Mouse (Mus musculus) thymus, adult 2 months (tissue): ENCODE data around the gene Adam12. TPM values are rescaled to one million over a fixed set of nuclear protein-coding genes. Genes with fewer than 3 reads are reported as not detected.

Source experiments
- DNase-seq: peaks from one replicate; pipeline ENCODE4 v3.0.0; 2021
- H3K27ac ChIP-seq: fragments of 200-500 bp; 2 replicates; pipeline ENCODE4 v1.5.1; 2012; ENCODE audit warnings: low read length, control low read depth; ENCODE audit not compliant: control insufficient read depth, insufficient read depth
- H3K27me3 ChIP-seq: fragments of 200-500 bp; 2 replicates; pipeline ENCODE4 v1.6.1; 2012; ENCODE audit warnings: mild to moderate bottlenecking, low read length, moderate library complexity, mixed read lengths; ENCODE audit not compliant: control insufficient read depth, insufficient read depth
- H3K36me3 ChIP-seq: fragments of 200-500 bp; 2 replicates; pipeline ENCODE4 v1.6.1; 2012; ENCODE audit warnings: mild to moderate bottlenecking, low read length, moderate library complexity; ENCODE audit not compliant: control insufficient read depth, insufficient read depth
- H3K4me1 ChIP-seq: fragments of 200-500 bp; replicated peaks from 2 replicates; pipeline ENCODE4 v1.6.1; 2012; ENCODE audit warnings: low read length; ENCODE audit not compliant: control insufficient read depth, insufficient read depth
- H3K4me3 ChIP-seq: fragments of 200-500 bp; 2 replicates; pipeline ENCODE4 v1.5.1; 2012; ENCODE audit warnings: mild to moderate bottlenecking, low read length, control low read depth, moderate library complexity; ENCODE audit not compliant: control insufficient read depth, insufficient read depth
- CTCF ChIP-seq: fragments of 200-500 bp; IDR thresholded peaks from 2 replicates; pipeline ENCODE4 v1.5.1; 2012; ENCODE audit warnings: mild to moderate bottlenecking, control low read depth, low read length, moderate library complexity, borderline replicate concordance; ENCODE audit not compliant: control insufficient read depth, poor library complexity, insufficient read depth; ENCODE audit errors: extremely low read depth
- POLR2A ChIP-seq: fragments of 200-500 bp; IDR thresholded peaks from 2 replicates; pipeline ENCODE4 v1.6.1; 2012; ENCODE audit warnings: mild to moderate bottlenecking, low read length, control low read depth, moderate library complexity; ENCODE audit not compliant: control insufficient read depth, poor library complexity, insufficient read depth; ENCODE audit errors: extremely low read depth
- WGBS: fragments of 180-500 bp; shearing (Covaris S2); methylation state at CpG from one replicate; pipeline ENCODE4 v1.1.7; 2018; 5-methylcytosine and 5-hydroxymethylcytosine counted together
- polyA plus RNA-seq: library from polyadenylated mRNA; depleted of rRNA; stranded (reverse); fragments of >200 nt; gene quantifications from 2 replicates; pipeline ENCODE4 v1.2.3, GENCODE M21; 2012

The Adam12 gene
- polyA plus RNA-seq, 1 experiment = 29.0 TPM

DNA sequence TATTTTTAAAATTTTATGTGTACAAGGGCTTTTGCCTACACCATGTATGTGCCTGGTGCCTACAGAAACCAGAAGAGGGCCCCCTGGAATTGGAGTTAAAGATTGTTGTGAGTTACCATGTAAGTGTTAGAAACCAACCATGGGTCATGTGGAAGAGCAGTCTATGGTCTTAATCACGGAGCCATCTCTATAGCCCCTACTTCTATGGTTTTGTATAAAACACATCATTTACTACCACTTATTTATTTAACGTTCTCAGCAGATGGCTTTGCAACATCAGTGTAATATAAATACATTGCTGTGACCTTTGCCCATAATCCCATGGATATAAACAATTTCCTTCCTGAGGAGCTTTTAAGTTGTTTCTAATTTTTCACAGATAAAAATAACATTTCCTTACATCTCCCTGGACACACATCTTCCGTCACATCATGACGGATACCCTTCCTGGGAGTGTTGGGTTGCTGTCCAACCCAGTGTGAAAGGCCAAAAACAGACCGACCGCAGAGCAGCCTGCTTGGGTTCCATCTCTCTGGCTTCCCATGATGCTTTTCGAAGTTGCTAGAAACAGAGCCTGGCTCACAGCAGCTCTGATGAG, 18.4 kb upstream of the Adam12 start:
- Histone ChIP-seq H3K27me3 (no peaks in the 10 kb centered on the region), H3K36me3 (no peaks in the 10 kb centered on the region), H3K27ac (no peak overlapping the region), H3K4me3 (no peak overlapping the region), H3K4me1 (no peaks in the 10 kb centered on the region)
- TF ChIP-seq POLR2A = no peak
- no peak for TF ChIP-seq CTCF
- no peak for DNase-seq
- 92% methylated on average over 7 of the region's 7 CpGs for WGBS

DNA sequence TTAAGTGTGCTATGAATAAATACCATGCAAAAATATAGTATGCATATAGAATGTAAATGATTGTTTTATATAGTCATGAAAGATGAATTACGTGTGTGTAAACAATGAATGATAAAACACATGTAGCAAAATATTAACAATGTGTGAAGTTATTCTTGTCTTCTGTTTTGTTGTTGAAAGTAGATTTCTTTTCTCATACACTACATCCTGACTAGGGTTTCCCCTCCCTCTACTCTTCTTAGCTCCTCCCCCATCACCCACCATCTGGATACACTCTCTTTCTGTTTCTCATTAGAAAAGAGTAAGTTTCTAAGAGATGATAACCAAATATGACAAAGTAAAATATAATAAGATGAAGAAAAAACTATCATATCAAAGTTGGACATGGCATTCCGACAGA, 16.1 kb upstream of the Adam12 start:
- no peak for DNase-seq
- H3K4me1 ChIP-seq = no peaks in the 10 kb centered on the region
- WGBS = 94% methylated on average over 2 of the region's 2 CpGs
- H3K4me3 ChIP-seq = no peak overlapping the region
- H3K27me3 ChIP-seq = no peaks in the 10 kb centered on the region
- no peaks in the 10 kb centered on the region for H3K36me3 ChIP-seq
- no peak for TF ChIP-seq CTCF
- TF ChIP-seq POLR2A = no peak
- H3K27ac ChIP-seq = no peak overlapping the region

DNA sequence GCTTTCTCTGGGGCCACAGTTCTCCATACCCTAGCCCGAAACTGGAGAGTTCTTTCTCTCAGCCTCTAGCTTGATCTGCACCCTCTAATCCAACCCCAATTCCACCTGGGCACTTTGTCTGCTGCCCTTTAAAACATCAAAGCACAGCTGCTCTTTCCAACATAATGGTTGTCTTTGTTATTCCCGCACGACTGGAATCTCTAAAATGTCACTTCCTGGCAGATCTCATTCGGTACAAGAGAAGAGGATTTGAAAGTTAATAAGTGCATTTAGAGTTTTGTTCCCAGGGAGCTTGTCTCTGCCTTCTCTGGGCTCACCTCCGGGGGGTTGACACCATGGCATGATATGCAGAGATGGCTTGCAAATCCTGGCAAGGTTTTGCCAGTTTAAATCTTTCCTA, 14.7 kb upstream of the Adam12 start:
- 87% methylated on average over 5 of the region's 5 CpGs for WGBS
- Histone ChIP-seq H3K4me3 (no peak overlapping the region), H3K4me1 (no peaks in the 10 kb centered on the region)

DNA sequence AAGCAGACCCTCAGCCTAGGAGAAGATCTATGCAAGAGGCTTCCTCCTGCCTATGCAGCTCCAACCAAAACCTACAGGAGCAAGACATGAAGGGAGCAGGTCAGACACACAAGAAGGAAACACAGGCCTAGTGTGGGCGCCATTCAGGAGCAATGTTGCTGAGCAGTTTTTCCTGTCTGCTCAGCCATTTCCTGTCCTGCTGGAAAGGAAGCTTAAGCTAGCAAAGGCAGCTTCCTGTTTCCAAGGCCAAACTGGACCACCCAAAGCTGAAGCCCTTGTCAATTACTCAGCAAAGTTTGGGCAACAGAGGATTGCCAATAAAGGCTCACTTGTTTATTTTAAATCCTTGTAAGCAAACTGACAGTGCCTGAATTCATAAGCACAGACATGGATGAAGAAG, 10.8 kb upstream of the Adam12 start:
- DNase-seq = no peak
- Histone ChIP-seq H3K27me3 (no peaks in the 10 kb centered on the region), H3K27ac (no peak overlapping the region), H3K36me3 (no peaks in the 10 kb centered on the region), H3K4me1 (no peaks in the 10 kb centered on the region), H3K4me3 (no peak overlapping the region)
- TF ChIP-seq CTCF = no peak
- no peak for TF ChIP-seq POLR2A
- 69% methylated on average over 1 of the region's 1 CpGs for WGBS

More for the DNA sequence above, 14.7 kb upstream of the Adam12 start:
- no peak for DNase-seq
- H3K27ac ChIP-seq = no peak overlapping the region
- no peaks in the 10 kb centered on the region for H3K27me3 ChIP-seq
- TF ChIP-seq POLR2A (no peak), CTCF (no peak)
- H3K36me3 ChIP-seq = no peaks in the 10 kb centered on the region

DNA sequence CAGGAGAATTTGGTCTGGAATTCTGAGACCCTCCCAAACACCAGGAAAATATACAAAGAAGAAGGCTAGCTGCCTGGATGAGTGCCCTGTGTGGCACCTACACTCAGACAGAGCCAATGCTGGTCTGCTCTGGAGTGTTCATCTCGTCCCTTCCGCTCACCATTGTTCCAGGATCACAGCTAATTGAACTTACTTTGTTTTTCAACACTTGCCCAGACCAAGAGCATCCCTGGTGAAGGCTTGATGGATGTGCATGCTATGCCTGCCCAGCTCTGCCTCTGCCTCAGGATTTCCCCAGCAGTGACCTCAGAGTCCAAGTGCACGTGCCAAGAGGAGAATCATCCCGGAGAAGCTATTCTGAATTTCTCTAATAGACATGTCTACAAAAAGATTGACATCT, 9.3 kb upstream of the Adam12 start:
- DNase-seq = no peak
- no peak overlapping the region for H3K4me3 ChIP-seq
- 94% methylated on average over 4 of the region's 4 CpGs for WGBS
- no peaks in the 10 kb centered on the region for H3K36me3 ChIP-seq
- H3K4me1 ChIP-seq = peaks cover 2% of the 10 kb centered on the region; the same call in 1 of the 2 replicates
- no peak for TF ChIP-seq CTCF
- TF ChIP-seq POLR2A = no peak
- H3K27ac ChIP-seq = no peak overlapping the region
- no peaks in the 10 kb centered on the region for H3K27me3 ChIP-seq

DNA sequence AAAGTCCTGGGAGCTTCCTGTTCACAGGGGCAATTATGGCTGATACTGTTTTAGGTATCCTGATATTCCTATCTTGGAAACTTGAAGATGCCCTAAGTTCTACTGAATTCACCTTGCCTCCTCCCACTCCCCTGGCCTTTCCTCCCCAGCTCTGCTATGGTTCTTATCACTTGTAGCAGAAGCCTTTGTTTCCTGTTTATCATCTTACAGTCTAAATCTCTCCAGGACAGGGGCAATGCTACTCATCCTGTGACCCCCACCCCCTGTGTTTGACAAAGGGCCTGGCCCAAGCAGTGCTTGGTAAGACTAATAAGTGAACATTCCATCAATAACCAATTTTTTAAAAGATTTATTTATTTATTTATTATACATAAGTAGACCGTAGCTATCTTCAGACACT, 8.6 kb upstream of the Adam12 start:
- no peak overlapping the region for H3K4me3 ChIP-seq
- WGBS = 94% methylated on average over 1 of the region's 1 CpGs
- TF ChIP-seq CTCF = no peak
- TF ChIP-seq POLR2A = no peak
- no peak overlapping the region for H3K27ac ChIP-seq
- no peaks in the 10 kb centered on the region for H3K36me3 ChIP-seq
- H3K27me3 ChIP-seq = no peaks in the 10 kb centered on the region
- DNase-seq = no peak
- H3K4me1 ChIP-seq = peaks cover 2% of the 10 kb centered on the region; the same call in 1 of the 2 replicates

DNA sequence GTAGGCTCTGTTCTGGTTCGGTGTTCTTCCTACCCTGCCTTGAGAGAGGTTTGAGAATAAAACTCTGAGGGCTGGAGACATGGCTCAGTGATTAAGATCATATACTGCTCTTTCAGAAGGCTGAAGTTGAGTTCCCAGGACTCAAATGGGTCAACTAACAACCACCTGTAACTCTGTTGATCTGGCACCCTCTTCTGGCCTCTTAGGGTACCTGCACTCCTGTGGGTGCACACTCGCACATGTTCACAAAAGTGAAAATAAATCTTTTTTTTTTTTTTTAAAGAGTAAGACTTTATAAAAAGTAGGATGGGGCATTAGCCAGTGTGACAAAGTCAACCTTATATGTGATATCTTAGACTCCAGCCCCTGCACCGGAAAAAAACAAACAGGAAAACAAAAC, 6.9 kb upstream of the Adam12 start:
- Histone ChIP-seq H3K27ac (no peak overlapping the region), H3K36me3 (no peaks in the 10 kb centered on the region), H3K4me3 (no peak overlapping the region), H3K4me1 (peaks cover 2% of the 10 kb centered on the region; the same call in 1 of the 2 replicates), H3K27me3 (no peaks in the 10 kb centered on the region)
- 95% methylated on average over 3 of the region's 3 CpGs for WGBS
- DNase-seq = no peak
- no peak for TF ChIP-seq POLR2A
- TF ChIP-seq CTCF = no peak
